Mouse (Mus musculus): ENCODE measurements at regions not wholly inside any gene's neighbourhood (a gene's known extent, or its start where the extent isn't known, plus 50 kb on each side); places are given as distances from the start of the nearest gene placed in this dataset.

GRCm38 (mm10) chr10:106113083-106113482, 271.9 kb upstream of the Mettl25 start:
- CTCF ChIA-PET, result no interaction called here

- CTCF ChIA-PET, result no interaction called here
Measured at GRCm38 (mm10) chr10:106114743-106115486, 273.7 kb upstream of the Mettl25 start.

GRCm38 (mm10) chr10:106121826-106122225, 280.6 kb upstream of the Mettl25 start:
- CTCF ChIA-PET, result no interaction called here

GRCm38 (mm10) chr10:106122952-106123351, 281.8 kb upstream of the Mettl25 start:
- CTCF ChIA-PET, result no interaction called here

GRCm38 (mm10) chr10:106172131-106172530, 298.0 kb upstream of the Ppfia2 start:
- CTCF ChIA-PET, result no interaction called here

GRCm38 (mm10) chr10:106174433-106174832, 295.7 kb upstream of the Ppfia2 start:
- CTCF ChIA-PET, result no interaction called here

GRCm38 (mm10) chr10:106179651-106180050, 290.5 kb upstream of the Ppfia2 start:
- CTCF ChIA-PET, result no interaction called here

- CTCF ChIA-PET, result no interaction called here
Measured at GRCm38 (mm10) chr10:106202566-106202965, 267.6 kb upstream of the Ppfia2 start.

GRCm38 (mm10) chr10:106224251-106224650, 245.9 kb upstream of the Ppfia2 start:
- CTCF ChIA-PET, result interaction anchor here (0.5 kb wide), 1 partner anchor 614 kb away, joined by 3 read pairs; no protein-coding TSS in a partner anchor

GRCm38 (mm10) chr10:106242180-106242579, 228.0 kb upstream of the Ppfia2 start:
- CTCF ChIA-PET, result no interaction called here

- CTCF ChIA-PET, result no interaction called here
Measured at GRCm38 (mm10) chr10:106254106-106254505, 216.0 kb upstream of the Ppfia2 start.

GRCm38 (mm10) chr10:106259811-106260210, 210.3 kb upstream of the Ppfia2 start:
- CTCF ChIA-PET, result no interaction called here

GRCm38 (mm10) chr10:106273335-106273734, 196.8 kb upstream of the Ppfia2 start:
- CTCF ChIA-PET, result no interaction called here

- CTCF ChIA-PET, result no interaction called here
Measured at GRCm38 (mm10) chr10:106289951-106290350, 180.2 kb upstream of the Ppfia2 start.

GRCm38 (mm10) chr10:106290736-106291135, 179.4 kb upstream of the Ppfia2 start:
- CTCF ChIA-PET, result no interaction called here

- CTCF ChIA-PET, result no interaction called here
Measured at GRCm38 (mm10) chr10:106295501-106295900, 174.6 kb upstream of the Ppfia2 start.

- CTCF ChIA-PET, result no interaction called here
Measured at GRCm38 (mm10) chr10:106335166-106335565, 135.0 kb upstream of the Ppfia2 start.

GRCm38 (mm10) chr10:106351663-106352062, 118.5 kb upstream of the Ppfia2 start:
- CTCF ChIA-PET, result no interaction called here

GRCm38 (mm10) chr10:106375653-106376052, 94.5 kb upstream of the Ppfia2 start:
- CTCF ChIA-PET, result no interaction called here

GRCm38 (mm10) chr10:106376161-106376560, 94.0 kb upstream of the Ppfia2 start:
- CTCF ChIA-PET, result no interaction called here

GRCm38 (mm10) chr10:106380628-106381027, 89.5 kb upstream of the Ppfia2 start:
- CTCF ChIA-PET, result no interaction called here

- CTCF ChIA-PET, result no interaction called here
Measured at GRCm38 (mm10) chr10:106408705-106409104, 61.4 kb upstream of the Ppfia2 start.

GRCm38 (mm10) chr10:106413181-106413580, 57.0 kb upstream of the Ppfia2 start:
- CTCF ChIA-PET, result no interaction called here

GRCm38 (mm10) chr10:106414990-106415389, 55.1 kb upstream of the Ppfia2 start:
- CTCF ChIA-PET, result no interaction called here

Measured in spleen, embryonic (tissue).